Mouse (Mus musculus): Measurements from ENCODE around the gene Msh4.
"Not testable (repeated sequence)": the region's sequence is repeated elsewhere in the genome, so short reads cannot be mapped to it uniquely, and the experiment has no call there.

Gene Msh4

DNA sequence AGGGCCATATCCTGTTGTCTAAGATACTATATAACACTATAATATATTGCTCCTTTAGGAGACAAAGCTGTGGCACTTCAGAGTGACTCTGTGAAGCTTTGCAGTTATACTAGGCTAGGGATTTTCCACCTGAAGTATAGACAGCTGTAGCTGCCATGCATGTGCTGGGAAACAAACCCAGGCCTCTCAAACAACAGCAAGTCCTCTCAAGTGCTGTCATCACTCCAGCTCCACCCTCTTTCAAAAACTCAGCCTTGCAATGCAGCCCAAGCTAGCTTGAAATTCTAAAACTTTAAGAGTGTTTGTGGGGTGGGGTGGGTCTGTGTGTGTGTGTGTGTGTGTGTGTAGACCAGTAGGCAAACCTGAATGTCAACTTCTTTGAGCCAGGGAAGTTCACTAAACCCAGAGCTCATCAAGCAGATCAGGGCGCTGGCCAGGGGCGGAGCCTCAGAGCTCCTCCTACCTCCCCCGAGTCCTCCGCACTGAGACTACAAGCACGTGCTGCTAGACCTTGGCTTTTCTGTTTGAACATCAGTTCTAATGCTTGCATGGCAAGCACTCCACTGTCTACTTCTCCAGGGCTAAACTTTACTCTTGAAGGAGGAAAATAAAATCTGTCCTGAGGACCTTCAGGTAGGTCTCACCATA is 56.4 kb downstream of the Msh4 start:
- no peak for DNase-seq (ENCODE audit: low spot score in 2 of 2)

DNA sequence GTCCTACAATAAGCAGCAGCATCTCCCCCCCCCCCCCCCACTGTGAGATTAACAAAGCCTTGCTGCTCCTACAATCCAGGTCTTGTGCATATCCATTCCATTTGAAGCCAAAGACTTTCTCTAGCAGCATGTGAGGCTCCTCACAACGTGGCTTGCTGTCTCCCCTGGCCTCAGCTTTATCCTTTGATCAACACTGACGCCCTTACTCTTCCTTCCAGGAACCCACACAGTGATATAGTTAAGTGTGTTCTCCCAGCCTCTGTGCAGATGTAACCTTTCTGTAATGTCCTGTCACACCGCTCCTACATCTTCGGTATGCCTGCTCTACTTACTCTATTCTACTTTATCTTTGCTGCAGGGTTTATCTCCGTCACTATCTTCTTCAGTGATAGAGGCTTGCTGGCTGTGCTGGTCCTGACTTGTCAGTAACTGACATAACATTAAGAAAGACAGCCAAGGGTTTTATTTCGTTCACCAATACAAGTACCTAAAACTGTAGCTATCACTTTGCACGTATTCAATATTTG is 58.7 kb downstream of the Msh4 start:
- DNase-seq (ENCODE audit: low spot score in 2 of 2): no peak

- DNase-seq (ENCODE audit: low spot score in 2 of 2): no peak
These were observed 59.8 kb downstream of the Msh4 start for GRCm38 (mm10) chr3:153846109-153846508.

DNA sequence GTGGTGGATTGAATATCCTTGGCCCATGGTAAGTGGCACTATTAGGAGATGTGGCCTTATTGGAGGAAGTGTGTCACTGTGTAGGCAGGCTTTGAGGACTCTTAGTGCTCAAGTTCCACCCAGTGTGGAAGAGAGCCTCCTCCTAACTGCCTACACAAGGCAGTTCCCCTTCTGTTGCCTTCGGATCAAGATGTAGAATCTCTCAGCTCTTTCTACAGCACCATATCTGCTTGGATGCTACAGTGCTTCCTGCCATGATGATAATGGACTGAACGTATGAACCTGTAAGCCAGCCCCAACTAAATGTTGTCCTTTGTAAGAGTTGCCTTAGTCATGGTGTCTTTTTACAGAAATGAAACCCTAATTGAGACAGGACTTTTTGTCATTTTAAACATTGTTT is 60.4 kb downstream of the Msh4 start:
- no peak for DNase-seq (ENCODE audit: low spot score in 2 of 2)

DNA sequence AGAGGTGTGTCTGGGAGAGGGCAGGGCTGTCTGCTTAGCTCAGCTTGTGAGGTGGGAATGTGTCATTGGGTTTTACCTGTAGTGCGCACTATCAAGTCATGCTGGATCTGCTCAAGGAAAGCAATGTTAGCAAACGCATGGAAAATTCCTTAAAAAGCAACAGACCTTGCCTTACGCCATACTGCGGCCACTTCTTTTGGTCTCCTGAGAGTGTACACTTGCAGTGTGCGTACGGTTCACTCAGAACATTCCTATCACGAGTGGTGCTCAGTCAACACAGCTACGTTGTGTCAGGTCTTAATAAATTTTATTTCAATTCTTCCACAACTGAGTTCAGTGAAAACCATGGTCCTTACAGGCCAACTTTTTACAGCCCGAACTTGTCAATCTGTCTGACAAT is 61.2 kb downstream of the Msh4 start:
- no peak for DNase-seq (ENCODE audit: low spot score in 2 of 2)

- no peak for DNase-seq (ENCODE audit: low spot score in 2 of 2)
These were observed 61.9 kb downstream of the Msh4 start, which contains the start of gene Asb17 for GRCm38 (mm10) chr3:153844030-153844429. TSS of gene Asb17 (plus strand) at chr3:153844209.

DNA sequence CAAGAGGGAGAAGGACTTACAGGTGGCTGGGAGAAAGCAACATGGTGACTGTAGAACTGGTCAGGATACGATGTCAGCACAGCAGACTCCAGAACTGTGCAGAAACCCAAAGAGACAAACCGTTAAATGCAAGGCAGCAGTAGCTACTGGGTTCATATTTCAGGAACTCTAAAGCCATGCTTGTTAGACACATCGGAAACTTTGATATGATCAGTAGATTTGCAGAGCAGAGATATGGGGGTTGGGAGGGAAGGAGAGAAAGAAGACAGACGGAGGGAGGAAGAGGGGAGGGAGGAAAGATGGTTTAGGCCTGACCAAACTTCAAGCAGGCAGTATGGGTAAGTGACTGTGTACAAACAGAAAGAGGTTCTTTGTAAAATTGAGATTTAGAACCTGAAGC is 68.3 kb downstream of the Msh4 start:
- no peak for DNase-seq (ENCODE audit: low spot score in 2 of 2)

DNA sequence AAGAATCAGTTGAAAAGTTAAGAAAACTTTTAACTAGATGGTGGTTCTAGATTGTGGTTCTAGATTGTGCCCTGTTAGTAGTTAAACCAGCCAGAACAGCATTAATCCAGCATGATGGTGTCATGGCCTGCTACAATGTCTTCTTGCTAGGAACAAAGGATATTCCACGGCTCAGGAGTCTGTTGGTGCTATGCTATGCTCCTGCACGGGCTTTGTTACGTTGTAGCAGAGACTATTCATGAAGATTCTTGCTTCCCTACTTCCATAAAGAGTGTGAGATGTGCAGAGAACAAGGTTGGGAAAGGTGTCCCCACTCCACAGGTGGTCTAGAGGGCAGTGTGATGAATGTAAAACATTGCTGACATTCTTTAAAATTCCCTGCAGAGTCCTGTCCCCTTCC is 69.6 kb downstream of the Msh4 start:
- no peak for DNase-seq (ENCODE audit: low spot score in 2 of 2)

- DNase-seq (ENCODE audit: low spot score in 2 of 2): peak in 1 of 2 experiments; percentile 66
These were observed 70.4 kb downstream of the Msh4 start for GRCm38 (mm10) chr3:153835455-153836086.

- DNase-seq (ENCODE audit: low spot score in 2 of 2): no peak
These were observed 71.9 kb downstream of the Msh4 start for GRCm38 (mm10) chr3:153834071-153834470.

- no peak for DNase-seq (ENCODE audit: low spot score in 2 of 2)
These were observed 73.3 kb downstream of the Msh4 start for GRCm38 (mm10) chr3:153832654-153832945.

- DNase-seq (ENCODE audit: low spot score in 2 of 2): no peak
These were observed 73.9 kb downstream of the Msh4 start for GRCm38 (mm10) chr3:153831873-153832653.

DNA sequence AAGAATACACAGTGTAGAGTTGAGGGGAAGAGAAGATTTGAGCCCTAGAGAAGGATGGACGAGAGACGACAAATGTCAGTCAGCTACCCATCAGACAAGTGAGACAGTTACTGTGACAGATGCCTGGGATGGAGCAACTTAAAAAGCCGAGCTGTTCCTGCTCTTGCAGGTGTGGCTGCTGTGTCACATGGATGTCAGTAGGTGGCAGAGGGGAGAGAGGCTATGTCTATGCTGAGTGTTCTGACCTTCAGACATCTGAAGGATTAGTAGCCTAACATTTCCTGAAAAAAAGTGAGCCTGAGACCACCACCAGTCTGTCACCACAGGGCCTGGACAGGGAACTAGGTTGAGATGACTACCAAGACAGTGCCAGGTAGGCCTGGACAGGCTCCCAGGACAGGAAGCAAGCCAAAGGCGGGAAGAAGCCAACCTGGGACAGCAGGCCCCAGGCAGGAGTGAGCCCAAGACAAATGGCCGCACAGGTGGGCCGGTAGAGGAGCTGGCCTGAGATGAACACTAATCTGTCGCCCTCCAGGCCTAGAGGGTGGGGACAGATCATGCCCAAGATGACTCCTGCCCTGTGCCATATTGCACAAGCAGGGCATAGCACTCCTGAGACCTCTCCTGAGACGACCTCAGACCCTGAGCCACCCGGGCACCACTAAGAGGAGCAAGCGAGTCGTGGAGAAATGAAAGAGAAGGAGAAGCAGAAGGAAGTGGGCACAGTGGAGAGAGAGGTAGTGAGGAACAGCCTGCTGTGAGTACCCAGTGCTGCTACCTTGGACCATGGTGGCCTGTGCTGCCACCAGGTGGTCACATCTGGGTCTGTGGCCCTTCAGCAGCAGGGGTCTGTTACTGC is 74.7 kb downstream of the Msh4 start:
- DNase-seq (ENCODE audit: low spot score in 2 of 2): no peak

DNA sequence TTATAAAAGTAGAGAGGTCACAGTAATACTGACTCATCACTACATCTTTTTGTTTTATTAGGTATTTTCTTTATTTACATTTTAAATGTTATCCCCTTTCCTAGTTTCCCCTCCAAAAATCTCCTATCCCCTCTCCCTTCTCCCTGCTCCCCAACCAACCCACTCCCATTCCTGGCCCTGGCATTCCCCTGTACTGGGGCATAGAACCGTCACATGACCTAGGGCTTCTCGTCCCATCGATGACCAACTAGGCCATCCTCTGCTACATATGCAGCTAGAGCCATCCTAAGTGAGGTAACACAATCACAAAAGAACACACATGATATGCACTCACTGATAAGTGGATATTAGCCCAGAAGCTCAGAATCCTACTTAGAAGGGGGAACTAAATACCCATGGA is 76.2 kb downstream of the Msh4 start:
- not testable (repeated sequence) for DNase-seq (ENCODE audit: low spot score in 2 of 2)

- no peak for DNase-seq (ENCODE audit: low spot score in 2 of 2)
These were observed 79.3 kb downstream of the Msh4 start for GRCm38 (mm10) chr3:153826616-153827015.

- no peak for DNase-seq (ENCODE audit: low spot score in 2 of 2)
These were observed 80.7 kb downstream of the Msh4 start for GRCm38 (mm10) chr3:153825197-153825596.

- DNase-seq (ENCODE audit: low spot score in 2 of 2): no peak
These were observed 82.0 kb downstream of the Msh4 start for GRCm38 (mm10) chr3:153823671-153824515.

DNA sequence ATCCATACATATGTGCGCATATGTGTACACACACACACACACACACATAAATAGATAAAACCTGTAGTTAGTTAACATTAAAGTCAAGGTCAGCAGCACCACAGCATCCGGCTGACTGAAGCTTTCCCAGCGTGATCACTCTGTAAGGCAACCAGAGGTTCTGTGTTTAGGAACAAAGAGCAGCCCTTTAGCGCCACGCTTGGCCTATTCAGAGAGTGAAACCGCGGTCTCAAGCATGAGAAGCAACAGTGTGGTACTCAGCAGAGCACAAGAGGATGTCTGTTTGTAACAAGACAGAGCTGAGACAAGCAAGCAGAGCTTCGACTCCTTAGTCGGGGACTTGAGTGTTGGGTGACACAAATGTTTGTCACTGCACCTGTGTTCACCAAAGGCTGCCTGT is 86.5 kb downstream of the Msh4 start:
- no peak for DNase-seq (ENCODE audit: low spot score in 2 of 2)

DNA sequence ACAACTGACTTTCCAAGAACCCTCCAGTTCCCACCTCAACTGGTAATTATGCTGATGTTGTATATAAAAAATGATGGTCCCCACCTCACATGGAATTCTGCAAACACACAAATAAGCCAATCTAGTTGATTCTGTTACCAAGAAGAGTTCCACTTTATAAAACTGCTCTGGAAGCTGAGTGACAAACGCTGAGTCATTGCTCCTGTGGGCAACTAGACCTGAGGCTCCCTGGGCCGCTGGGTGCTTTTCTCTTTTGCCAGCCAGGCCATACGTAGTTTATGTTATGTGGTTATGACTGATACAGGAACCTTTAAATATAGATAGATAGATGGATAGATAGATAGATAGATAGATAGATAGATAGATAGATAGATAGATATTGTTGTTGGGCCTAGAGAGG is 87.2 kb downstream of the Msh4 start:
- DNase-seq (ENCODE audit: low spot score in 2 of 2): no peak

DNA sequence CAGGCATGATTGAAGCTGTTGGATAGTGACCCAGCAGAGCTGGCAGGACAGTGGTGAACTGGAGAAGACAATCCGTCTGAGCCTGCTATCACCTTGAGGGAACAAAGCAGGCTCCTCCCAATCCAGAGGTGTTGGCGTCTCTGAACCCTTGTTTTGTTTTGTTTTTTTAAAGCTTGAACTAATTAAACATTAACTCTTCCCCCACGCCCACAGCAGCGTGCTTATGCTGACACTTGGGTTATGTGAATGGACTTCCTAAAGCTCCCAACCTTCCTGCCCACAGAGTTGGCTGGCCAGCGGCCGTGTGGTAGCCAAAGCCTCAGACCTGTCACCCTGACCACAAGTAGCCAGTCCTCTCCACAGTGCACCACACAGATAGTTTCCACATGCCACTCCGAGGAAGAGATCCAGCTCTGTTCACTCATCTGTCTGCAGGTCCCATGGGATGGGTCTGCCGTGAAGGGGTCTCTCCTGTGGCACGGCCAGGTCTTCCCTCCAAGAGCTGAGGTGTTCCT is 88.5 kb downstream of the Msh4 start:
- DNase-seq (ENCODE audit: low spot score in 2 of 2): no peak

- no peak for DNase-seq (ENCODE audit: low spot score in 2 of 2)
These were observed 91.9 kb downstream of the Msh4 start for GRCm38 (mm10) chr3:153814026-153814425.
